Comparison of ENCODE assay signal across 10 mouse cellular contexts in the genomic region with DNA sequence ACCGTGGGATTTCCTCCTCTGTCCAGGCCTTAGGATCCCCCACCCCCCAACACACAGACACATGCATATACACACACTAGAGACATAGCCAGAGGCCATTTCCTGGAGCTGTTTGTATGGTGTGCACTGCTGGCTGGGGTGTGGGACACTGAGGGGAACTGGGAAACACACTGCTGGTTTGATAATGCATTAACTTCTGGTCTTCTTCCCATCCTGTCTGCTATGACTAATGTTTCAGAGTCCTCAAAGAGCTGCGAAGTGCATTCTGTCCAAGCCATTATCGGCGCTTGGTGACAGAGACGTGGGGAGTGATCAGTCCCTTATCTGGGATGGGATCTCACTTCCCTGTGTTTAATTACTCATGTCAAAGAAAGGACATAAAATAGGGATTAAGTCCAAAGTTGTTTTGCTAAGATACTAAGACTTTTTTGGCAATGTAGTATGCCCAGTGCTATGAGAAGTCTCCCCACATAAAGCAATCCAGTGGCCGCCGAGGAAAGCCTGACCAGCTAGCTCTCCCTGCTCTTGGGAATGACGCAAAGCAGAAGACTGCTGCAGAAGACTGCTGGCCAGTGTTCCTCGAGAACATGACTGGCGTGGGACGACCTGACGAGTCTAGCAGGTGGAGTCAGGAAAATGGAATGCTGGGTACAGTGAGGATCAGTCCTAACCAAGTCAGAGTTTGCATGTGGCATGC.
A peak's percentile ranks its signal among the peaks of the same experiment; 100 is the strongest.
DNase-seq lines count a peak whose midpoint lies in the region; ATAC-seq and TF ChIP-seq lines count a peak whose summit lies in the region.
"Had no signal": no experiment of that assay in that cellular context is flagged by ENCODE, and none has a peak within 500 bp of the region (broad histone marks: within the 10 kb centered on the region; RNA-seq: fewer than 3 reads in every experiment).

No protein-coding gene starts in this region.

- no peak overlapping the region for H3K4me2 ChIP-seq in liver, embryonic 15.5 days

- no peak for DNase-seq in gastrocnemius, adult 2 months
- DNase-seq in gastrocnemius, postnatal 4 days (ENCODE audit: low spot score in 2 of 2), result no peak
- peak; percentile 41 for DNase-seq in kidney, postnatal 10 days
- DNase-seq in kidney, postnatal 25 days, result no peak
- peak; percentile 41 for DNase-seq in 416B (ENCODE audit: low read depth)
- DNase-seq in thymus, postnatal 36 days, result no peak
- no peak for DNase-seq in adrenal gland, adult 2 months
- DNase-seq: retina, postnatal 1 day; thymus, postnatal 14 days had no signal

- no peak for TF ChIP-seq CTCF in gastrocnemius, adult 2 months (IDR thresholded peaks at IDR 0.05)

- H3K9ac ChIP-seq in liver, embryonic 15.5 days, result no peak overlapping the region

- intact Hi-C loops in gastrocnemius, adult 2 months (cut with DNase I), result no loop called here

- no peaks in the 10 kb centered on the region for H3K27me3 ChIP-seq in liver, embryonic 15.5 days

- no peaks in the 10 kb centered on the region for H3K36me3 ChIP-seq in liver, embryonic 15.5 days (replicated peaks)

- H3K9me3 ChIP-seq in liver, embryonic 15.5 days (replicated peaks), result no peaks in the 10 kb centered on the region

- H3K4me3 ChIP-seq in gastrocnemius, adult 2 months, result no peak overlapping the region
- H3K4me3 ChIP-seq in liver, embryonic 15.5 days (replicated peaks), result no peak overlapping the region

- H3K4me1 ChIP-seq in liver, embryonic 15.5 days (replicated peaks), result peaks cover 6% of the 10 kb centered on the region; the same call in 1 of the 2 replicates

- peak; percentile 52 for ATAC-seq in liver, embryonic 15.5 days (ENCODE audit: insufficient read depth)

- 46% methylated on average over 12 of the region's 12 CpGs for WGBS in liver, embryonic 15.5 days (ENCODE audit: insufficient replicate concordance)

- H3K27ac ChIP-seq in gastrocnemius, adult 2 months, result peak overlapping the region; percentile 31
- H3K27ac ChIP-seq in liver, embryonic 15.5 days (replicated peaks), result no peak overlapping the region

Comparison
In these comparisons a context has a peak if more than half of its experiments do, and no peak if none do; other contexts are left out.
1. DNase-seq: peak in kidney, postnatal 10 days (single experiment) and 416B (single experiment); none in gastrocnemius, adult 2 months (single experiment), gastrocnemius, postnatal 4 days (0 of 2), kidney, postnatal 25 days (0 of 2), thymus, postnatal 36 days (0 of 2) and adrenal gland, adult 2 months (single experiment).